Mouse (Mus musculus): ENCODE results near the gene Skap1. TPM values are rescaled to one million over a fixed set of nuclear protein-coding genes. Genes with fewer than 3 reads are reported as not detected.

The Skap1 gene
- total and polyA plus RNA-seq, 3 experiments = not detected

GRCm38 (mm10) chr11:96438787-96439186, 25.6 kb upstream of the Skap1 start:
- H3K36me3 ChIP-seq (ENCODE audit: control insufficient read depth in 1 of 2, insufficient read depth in 2 of 2, low read length in 2 of 2) = no peaks in the 10 kb centered on the region
- no peaks in the 10 kb centered on the region for H3K4me1 ChIP-seq (ENCODE audit: control insufficient read depth in 1 of 2, insufficient read depth in 2 of 2, low read length in 2 of 2)
- no peaks in the 10 kb centered on the region for H3K9me3 ChIP-seq (replicated peaks; ENCODE audit: insufficient read depth, low read length)
- H3K27me3 ChIP-seq (ENCODE audit: control insufficient read depth in 1 of 2, insufficient read depth in 2 of 2, low read length in 2 of 2) = peaks cover 0 to 7% of the 10 kb centered on the region in 2 experiments; a peak in 2 of 4 replicates
- no peaks in the 10 kb centered on the region for H3K79me2 ChIP-seq (ENCODE audit: control insufficient read depth, insufficient read depth, low read length, poor library complexity)
- no peak overlapping the region for H3K27ac ChIP-seq (ENCODE audit: control insufficient read depth, low read depth, low read length)
- no peak overlapping the region for H3K4me3 ChIP-seq (ENCODE audit: control insufficient read depth in 1 of 2, insufficient read depth in 1 of 2, low read depth in 2 of 2, low read length in 2 of 2)
- H3K9ac ChIP-seq (ENCODE audit: control insufficient read depth, low read depth, low read length, poor library complexity, severe bottlenecking) = no peak overlapping the region
- peak; percentile 56 for DNase-seq (ENCODE audit: low read depth, low spot score)
- TF ChIP-seq GATA1 (IDR thresholded peaks at IDR 0.05; ENCODE audit: low read depth, low read length) (no peak), JUND (IDR thresholded peaks at IDR 0.05; ENCODE audit: low read depth, low read length) (no peak), CTCF (IDR thresholded peaks at IDR 0.05 in 2 of 3, conservative IDR thresholded peaks at IDR 0.05 in 1 of 3; ENCODE audit: control insufficient read depth in 1 of 3, insufficient read depth in 1 of 3, low read depth in 2 of 3, low read length in 3 of 3, poor library complexity in 1 of 3, severe bottlenecking in 1 of 3) (peak; percentile 79 to 94 (median 86)), MYC (IDR thresholded peaks at IDR 0.05; ENCODE audit: low read depth, low read length) (no peak), BHLHE40 (IDR thresholded peaks at IDR 0.05; ENCODE audit: borderline replicate concordance, low read depth, low read length) (0 out of 2 replicates have a peak, but pooled peaks have one; percentile 39), TAL1 (IDR thresholded peaks at IDR 0.05; ENCODE audit: low read length) (no peak), SIN3A (IDR thresholded peaks at IDR 0.05; ENCODE audit: low read length) (no peak), NELFE (IDR thresholded peaks at IDR 0.05; ENCODE audit: low read depth, low read length) (no peak), SMC3 (IDR thresholded peaks at IDR 0.05; ENCODE audit: low read depth, low read length) (peak; percentile 80), USF2 (IDR thresholded peaks at IDR 0.05; ENCODE audit: borderline replicate concordance in 1 of 2, insufficient read depth in 1 of 2, low read depth in 1 of 2, low read length in 2 of 2) (no peak), POLR2A (IDR thresholded peaks at IDR 0.05; ENCODE audit: control insufficient read depth in 1 of 2, insufficient read depth in 1 of 2, low read depth in 1 of 2, low read length in 2 of 2, poor library complexity in 1 of 2) (no peak), MEF2A (IDR thresholded peaks at IDR 0.05; ENCODE audit: extremely low read depth, insufficient replicate concordance, low read depth, low read length, poor library complexity, severe bottlenecking) (no peak), HCFC1 (IDR thresholded peaks at IDR 0.05; ENCODE audit: low read depth, low read length) (no peak), KAT2A (conservative IDR thresholded peaks at IDR 0.05; ENCODE audit: low read depth, low read length) (no peak), ZC3H11A (IDR thresholded peaks at IDR 0.05; ENCODE audit: low read depth, low read length) (peak; percentile 45; the same call in 1 of the 2 replicates), NRF1 (IDR thresholded peaks at IDR 0.05; ENCODE audit: insufficient read depth, low read depth, low read length, poor library complexity, severe bottlenecking) (no peak), ZMIZ1 (IDR thresholded peaks at IDR 0.05; ENCODE audit: low read depth, low read length) (no peak), MYB (IDR thresholded peaks at IDR 0.05; ENCODE audit: low read depth, low read length) (no peak), ETS1 (IDR thresholded peaks at IDR 0.05; ENCODE audit: low read depth, low read length) (no peak), ZNF384 (IDR thresholded peaks at IDR 0.05; ENCODE audit: low read depth, low read length) (no peak), GABPA (IDR thresholded peaks at IDR 0.05; ENCODE audit: low read depth, low read length) (no peak), MAFK (IDR thresholded peaks at IDR 0.05; ENCODE audit: borderline replicate concordance, low read depth, low read length) (no peak), RAD21 (IDR thresholded peaks at IDR 0.05; ENCODE audit: low read depth, low read length) (peak; percentile 44), POLR2AphosphoS2 (IDR thresholded peaks at IDR 0.05; ENCODE audit: low read length) (no peak), MAZ (IDR thresholded peaks at IDR 0.05; ENCODE audit: low read depth, low read length) (no peak), MXI1 (IDR thresholded peaks at IDR 0.05; ENCODE audit: low read depth, low read length) (no peak), POLR2AphosphoS5 (IDR thresholded peaks at IDR 0.05; ENCODE audit: borderline replicate concordance, low read depth, low read length) (no peak), RCOR1 (IDR thresholded peaks at IDR 0.05; ENCODE audit: low read depth, low read length) (no peak), E2F4 (IDR thresholded peaks at IDR 0.05; ENCODE audit: borderline replicate concordance, low read depth, low read length) (no peak), TCF12 (IDR thresholded peaks at IDR 0.05; ENCODE audit: low read depth, low read length) (no peak), UBTF (IDR thresholded peaks at IDR 0.05; ENCODE audit: borderline replicate concordance, insufficient read depth, low read depth, low read length) (no peak), ELF1 (IDR thresholded peaks at IDR 0.05; ENCODE audit: low read depth, low read length) (no peak), MAX (IDR thresholded peaks at IDR 0.05; ENCODE audit: low read length) (no peak), CHD2 (IDR thresholded peaks at IDR 0.05; ENCODE audit: low read length) (no peak), TBP (IDR thresholded peaks at IDR 0.05; ENCODE audit: low read depth, low read length) (no peak), CHD1 (IDR thresholded peaks at IDR 0.05; ENCODE audit: low read depth, low read length) (no peak)
